Mouse (Mus musculus) cerebellum, adult 8-10 months (tissue): ENCODE measurements around the gene Ssbp3.
A peak's percentile ranks its signal among the peaks of the same experiment; 100 is the strongest.

Experiments used
- DNase-seq: peaks from one replicate; pipeline ENCODE4 v3.0.0; 2022

Gene Ssbp3

DNA sequence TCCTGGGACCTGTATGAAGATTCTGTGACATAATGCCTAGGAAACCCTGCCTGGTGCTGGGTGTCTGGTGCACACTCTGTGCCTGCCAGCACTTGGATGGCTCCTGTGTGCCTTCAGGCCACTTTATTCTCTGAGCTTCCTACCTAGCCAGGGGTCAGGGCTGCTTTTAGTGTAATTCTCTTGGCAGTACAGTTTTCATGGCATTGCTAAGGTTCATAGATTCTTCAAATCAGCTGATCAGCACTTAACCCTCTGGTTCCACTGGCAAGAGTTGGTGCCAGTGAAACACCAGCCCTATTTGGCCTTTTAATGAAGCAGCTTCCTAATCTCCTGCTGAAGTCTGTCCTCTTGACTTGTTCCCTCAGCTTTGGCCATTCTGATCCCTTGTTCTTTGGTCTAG lies 106.8 kb downstream of the Ssbp3 start:
- DNase-seq: no peak

DNA sequence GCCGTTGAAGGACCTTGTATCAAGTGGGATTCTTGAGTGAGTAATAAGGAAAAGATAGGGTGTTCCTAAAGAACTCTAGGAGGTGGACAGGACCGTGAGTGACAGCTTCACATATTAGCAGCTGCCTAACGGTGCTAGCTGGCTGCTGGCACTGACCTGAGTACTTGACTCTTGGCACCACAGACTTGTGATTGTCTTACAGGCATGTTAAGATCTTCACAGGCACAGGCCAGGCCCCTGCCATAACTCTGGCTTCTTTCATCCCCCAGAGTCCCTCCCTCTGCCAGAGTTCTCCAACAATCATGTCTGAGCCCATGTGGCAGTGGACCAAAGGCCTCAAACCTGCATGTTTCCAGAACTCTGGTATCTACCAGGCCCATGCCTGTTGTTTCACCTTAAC lies 108.0 kb downstream of the Ssbp3 start:
- DNase-seq: no peak

DNA sequence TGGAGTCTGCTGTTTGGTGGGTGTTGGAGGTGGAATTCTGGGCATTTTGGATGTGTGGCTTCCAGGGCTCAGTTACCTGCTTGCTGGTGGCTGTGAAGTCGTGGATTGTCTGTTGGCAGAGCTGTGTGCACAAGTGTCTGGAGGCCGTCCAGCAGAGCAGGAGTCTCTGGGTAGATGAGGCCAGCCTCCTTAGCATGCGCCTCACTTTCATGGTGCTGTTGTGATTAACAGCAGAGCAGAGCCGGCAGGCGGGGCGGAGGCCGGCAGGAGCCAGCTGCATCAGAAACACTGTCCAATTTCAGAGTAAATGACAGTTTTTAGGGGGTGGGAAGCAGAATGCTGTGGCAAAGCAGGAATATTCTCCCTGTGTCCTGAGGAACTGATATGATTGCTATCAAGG lies 108.5 kb downstream of the Ssbp3 start:
- DNase-seq: peak; percentile 60

DNA sequence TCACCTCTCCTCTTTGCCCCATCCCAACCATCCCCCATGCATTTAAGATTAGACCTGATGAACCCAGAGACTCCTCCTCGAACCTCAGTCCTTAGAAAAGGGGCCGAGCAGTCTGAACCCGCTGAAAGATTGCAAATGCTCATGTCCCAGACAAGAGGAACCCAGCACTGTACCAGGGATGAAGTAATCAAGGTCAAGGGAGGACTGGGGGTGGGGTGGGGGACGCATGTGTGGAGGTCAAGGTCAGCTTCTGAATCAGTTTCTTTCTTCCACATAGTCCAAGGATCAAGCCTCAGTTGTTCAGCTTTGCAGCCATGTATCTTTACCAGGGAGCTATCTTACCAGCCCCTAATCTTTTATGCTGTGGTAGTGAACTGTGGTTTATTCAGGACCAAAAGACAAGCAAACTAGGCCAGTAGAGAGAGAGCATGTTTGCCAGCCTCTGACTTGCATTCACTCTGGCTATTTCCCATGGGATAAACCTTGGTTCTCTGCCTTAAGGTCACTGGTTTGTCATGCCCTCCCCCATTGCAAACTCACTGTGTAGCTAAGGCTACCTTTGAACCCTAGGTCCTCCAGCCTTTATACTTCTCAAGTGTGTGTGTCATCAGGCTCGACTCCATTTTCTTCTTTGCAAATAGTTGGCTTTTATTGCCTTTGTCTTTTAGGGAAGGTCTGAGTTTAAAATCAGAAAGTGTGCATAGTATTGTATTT lies 109.9 kb downstream of the Ssbp3 start:
- no peak for DNase-seq

DNA sequence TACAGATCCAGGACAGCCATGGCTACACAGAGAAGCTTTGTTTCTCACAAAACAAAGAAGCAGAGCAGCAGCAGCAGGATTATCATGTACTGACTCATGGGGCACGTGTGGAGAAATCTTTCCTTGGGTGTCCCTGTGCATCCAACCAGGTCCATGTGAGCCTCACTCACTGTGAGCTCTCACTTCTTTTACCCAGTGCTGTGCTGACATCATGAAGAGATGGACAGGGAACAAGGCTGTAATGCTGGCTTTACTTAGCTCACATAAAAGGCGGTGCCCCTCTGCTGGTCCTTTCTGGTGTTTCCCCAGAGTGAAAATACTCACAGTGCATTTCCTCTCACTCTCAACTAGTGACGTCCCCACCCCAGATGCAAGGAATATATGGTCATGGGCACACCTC lies 111.0 kb downstream of the Ssbp3 start:
- no peak for DNase-seq

DNA sequence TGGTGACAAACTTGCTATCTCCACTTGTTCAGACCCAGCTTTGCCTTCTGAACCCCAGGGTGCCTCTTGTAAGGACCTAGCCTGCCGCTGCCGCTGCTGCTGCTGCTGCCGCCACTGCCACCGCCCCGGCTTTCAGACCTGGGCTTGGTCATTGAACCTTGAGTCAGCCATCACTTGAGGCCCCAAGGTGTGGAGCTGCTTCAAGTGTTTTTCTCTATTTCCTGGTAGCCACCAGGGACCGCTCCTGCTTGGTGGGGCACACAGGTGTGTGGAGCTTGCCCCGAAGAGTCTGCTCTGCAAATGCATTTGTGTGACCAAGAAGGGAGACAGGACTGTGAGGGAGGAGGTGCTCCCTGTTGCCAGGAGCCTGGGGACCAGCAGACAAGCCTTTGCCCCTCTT lies 114.4 kb downstream of the Ssbp3 start:
- no peak for DNase-seq

DNA sequence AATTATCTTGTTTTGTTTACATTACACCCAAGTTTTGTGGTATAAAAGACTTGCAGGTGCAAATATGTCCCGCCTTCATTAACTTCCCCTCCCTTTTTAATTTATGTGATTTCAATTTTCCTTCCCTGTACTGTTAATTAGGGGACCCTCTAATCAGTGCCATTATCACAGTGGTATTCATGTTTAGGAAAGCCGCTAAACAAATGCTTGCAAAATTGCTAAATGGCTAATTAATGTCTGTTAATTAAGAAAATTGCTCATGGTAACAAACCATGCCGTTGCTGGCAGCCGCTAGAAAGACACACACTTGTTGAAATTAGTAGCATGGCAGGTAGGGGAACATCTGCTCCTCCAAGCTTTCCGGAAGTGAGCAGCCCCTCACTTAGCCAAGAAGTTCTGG lies 114.9 kb downstream of the Ssbp3 start:
- DNase-seq: no peak

DNA sequence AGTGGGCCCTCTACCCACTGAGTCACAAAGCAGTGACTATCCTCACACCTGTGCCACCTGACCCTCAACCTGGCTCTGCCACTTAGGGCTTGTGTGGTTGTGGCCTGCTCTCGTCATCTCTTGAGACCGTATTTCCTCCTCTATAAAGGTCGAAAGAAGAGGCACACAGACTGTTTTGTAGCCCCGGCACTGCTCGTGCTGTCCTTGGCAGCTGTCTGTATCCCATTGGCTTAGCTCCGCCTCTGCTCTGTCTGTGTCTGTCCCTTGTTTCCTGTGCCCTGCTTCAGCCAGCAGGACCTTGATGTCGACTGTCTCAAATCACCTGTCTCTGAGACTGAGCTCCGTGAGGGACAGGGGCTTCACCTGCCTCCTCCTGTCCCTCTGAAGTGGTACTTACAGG lies 116.0 kb downstream of the Ssbp3 start:
- no peak for DNase-seq

DNA sequence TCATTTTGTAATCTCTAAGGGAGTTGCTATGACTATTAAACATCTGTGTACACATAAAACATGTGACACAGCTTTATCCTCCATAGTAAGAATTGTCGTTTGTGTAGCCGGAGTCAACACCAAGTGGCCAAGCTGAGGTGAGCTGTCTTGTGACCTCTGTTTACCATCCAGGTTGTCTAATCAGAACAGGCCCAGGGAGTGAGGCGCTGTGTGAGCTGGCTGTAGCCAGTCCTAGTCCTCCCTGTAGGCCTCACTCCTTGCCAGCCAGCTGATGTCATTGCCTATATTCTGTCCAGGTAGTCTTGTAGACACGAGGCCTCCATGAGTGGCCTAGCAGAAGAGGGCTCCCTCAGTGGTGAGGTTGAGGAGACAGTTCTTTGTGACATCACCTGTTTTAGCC lies 125.2 kb downstream of the Ssbp3 start:
- DNase-seq: no peak

DNA sequence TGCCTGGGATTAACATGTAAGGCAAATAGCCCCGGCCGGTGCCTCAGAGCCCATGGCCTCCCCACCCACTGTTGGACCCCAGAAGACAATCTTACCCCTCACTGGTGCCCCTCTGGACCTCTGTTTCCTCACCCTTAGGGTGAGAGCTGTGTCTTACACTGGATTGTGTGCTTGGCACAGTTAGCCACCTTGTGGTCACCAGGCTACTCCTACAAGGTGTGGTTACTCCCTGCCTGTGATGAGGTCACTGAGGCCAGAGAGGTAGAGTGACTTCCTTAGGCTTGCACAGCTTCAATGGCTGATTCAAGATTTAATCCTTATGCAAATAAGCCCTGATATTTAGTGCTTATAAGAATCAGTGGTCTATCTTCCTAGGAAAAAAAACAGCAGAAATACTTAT lies 126.5 kb downstream of the Ssbp3 start:
- no peak for DNase-seq

DNA sequence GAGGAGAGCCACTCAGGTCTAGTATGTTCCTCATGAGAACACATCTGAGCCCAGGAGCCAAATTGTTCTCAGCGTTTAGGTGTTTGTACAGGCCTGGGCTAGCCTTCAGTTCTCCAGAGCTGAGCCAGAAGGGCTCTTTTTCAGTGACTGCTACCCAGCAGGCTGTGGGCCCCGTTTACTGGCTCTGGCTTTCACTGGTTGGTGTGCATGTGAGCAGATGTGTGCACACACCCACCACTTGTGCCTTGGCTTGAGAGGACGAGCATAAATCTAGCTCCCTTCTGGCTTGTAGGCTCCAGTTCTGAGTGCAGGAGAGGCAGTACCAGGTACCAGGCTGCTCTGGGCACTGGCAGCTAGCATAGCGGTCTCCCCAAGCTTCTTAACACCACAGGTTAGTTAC lies 127.8 kb downstream of the Ssbp3 start:
- no peak for DNase-seq

DNA sequence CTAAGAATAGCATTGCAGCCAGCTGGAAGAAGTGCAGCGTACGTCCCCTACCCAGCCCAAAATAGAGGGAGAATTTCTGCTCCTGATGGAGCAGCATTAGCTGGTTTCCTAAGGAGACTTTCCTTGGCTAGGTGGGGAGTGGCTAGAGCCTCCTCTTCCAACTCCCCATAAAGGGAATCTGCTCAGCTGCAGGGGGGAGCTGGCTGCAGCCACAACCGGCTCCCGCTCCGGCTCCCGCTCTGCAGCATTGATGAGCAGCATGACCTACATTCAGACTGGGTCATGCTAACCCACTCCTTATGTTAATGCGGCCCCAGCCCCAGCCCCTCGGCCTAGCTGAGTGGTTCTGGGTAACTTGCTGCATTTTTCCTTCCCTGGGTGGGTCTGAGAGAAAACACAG lies 128.8 kb downstream of the Ssbp3 start:
- no peak for DNase-seq

DNA sequence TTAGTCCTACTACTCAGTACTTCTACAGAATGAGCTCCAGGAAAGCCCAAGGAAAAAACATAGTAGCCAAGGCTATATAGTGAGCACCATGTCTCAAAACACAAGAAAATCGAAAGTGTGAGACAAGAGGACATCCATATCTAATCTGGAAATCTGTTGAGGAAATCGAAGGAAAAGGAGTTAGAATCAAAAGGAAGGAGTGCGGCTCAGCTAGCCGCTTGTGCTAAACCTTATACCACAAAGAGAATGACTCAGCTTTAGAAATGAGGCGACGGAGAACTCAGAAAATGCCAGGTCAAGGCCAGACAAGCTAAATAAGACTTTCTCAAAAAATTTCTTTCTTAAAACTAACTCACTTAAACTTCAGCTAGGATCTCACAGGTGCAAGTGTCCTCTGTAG lies 131.8 kb downstream of the Ssbp3 start:
- DNase-seq: no peak

DNA sequence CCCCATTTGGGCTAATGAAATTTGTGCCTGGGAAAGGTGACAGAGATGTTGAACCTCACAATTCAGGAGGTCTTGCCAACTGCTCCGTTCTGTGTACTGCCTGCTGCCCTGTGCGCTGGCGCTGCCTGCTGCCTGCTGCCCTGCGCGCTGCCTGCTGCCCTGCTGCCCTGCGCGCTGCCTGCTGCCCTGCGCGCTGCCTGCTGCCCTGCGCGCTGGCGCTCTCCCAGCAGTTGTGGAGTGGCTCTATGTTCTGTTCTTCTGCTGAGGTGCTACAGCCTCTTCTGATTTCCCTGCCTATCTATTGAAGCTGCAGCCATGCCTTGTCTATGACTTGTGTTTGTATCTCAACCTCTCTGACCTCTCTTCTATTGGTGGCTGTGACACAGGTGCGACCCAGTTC lies 134.7 kb downstream of the Ssbp3 start:
- DNase-seq: no peak

DNA sequence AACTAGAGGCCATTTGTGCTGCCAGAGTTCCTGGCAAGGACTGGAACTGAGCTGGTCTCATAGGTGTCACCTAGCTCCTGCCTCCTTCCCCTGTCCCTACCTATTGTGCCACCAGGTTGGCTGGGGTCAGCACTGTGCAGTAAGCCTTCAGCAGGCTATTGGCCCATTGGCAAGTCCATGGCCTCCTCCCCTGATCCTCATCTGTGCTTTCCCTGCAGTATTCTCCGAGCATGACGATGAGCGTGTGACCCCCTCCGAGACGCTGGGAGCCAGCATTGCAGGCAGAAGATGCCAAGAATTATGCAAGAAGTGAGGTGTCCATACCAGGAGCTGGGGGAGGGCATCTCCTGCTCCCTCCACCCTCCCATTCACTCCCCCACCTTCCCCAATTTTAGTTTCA lies 137.3 kb downstream of the Ssbp3 start:
- no peak for DNase-seq

DNA sequence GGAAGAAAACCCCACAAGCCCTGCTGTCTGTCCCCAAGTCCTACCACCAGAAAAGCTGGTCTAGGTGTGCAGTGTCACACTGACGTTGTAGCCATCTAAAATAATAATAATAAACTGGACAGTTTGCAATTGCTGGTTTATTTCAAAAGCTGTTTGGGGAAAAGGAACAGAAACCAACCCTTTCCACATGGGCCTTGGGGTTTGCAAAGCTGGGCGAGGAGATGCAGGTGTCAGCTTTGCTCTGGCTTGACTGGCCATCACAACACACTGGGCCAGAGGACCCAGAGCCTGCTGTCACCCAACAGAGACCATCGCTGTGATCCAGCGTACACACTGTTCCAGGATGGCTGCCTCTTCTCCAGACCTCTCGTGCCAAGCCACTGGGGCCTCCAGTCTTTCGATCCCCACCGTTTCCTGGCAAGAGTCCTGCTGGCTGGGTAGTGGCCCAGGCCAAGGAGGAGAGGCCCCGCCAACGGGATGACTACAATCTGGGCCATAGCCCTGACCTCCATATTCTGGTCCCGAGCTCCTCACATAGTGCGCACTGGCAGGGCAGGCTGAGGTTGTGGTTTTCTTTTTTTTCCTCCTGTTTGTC lies 138.2 kb downstream of the Ssbp3 start:
- peak; percentile 88 for DNase-seq

DNA sequence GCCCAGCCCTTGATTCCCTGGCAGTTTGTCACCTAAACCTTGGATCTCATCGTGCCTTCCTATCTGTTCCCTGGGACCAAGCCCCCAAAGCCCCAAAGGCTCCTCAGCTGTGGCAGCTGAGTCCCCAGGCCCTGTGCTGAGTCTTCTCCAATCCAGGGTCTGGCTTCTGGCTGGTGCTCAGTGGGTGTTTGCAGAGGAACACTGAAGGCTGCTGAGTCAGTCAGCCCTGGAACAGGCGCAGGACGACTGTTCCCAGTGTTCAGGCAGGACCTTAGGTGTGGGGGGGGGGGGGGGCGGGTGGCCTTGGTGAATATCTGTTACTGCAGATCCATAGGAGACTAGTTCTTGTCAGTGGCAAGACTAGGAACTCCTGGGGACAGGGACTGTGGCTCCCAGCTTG lies 141.4 kb downstream of the Ssbp3 start:
- no peak for DNase-seq

DNA sequence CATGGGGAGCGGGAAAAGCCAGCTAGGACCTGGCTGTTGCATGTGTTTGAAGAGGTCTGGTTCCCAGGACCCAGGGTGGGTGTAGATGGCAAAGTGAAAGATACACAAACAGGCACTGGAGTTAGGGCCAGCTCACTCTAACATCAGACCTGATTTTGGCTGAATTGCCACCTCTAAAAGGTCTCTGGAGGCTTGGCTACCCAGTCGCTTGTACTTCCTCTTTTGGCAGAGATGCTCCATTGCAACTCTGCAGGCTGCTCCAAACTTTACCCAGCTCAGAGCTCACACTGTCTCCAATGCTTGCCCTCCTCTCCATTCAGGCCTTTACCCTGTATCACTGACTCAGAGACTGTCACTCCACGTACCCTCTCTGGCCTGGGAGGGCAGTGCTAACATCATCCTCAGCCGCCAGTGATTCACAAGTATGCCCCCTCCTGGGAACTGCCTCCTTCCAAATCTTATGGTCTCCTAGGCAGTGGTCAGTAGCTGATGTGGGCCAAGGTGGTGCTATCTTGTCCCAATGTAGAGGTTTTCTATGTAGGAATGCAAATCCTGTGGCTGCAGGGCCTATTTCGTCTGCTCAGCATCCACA lies 142.6 kb downstream of the Ssbp3 start:
- DNase-seq: no peak

DNA sequence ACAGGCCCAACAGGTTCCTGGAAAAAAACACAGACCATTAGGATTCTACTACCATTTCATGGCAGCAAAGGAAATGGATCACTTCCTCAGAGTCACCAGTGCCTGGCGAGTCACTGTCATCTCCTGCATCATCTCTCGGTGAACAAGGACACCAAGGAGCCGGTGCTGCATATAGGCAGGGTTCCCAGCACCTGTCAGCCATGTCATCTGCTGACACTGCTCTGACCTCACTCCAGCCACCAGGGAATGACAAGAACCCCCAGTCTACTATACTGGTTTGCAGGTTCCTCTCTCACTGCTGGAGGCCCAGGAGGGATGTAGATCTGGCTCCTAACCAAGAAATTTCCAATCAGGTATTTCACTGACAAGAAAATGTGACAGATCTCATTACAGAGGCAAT lies 145.6 kb downstream of the Ssbp3 start:
- no peak for DNase-seq

DNA sequence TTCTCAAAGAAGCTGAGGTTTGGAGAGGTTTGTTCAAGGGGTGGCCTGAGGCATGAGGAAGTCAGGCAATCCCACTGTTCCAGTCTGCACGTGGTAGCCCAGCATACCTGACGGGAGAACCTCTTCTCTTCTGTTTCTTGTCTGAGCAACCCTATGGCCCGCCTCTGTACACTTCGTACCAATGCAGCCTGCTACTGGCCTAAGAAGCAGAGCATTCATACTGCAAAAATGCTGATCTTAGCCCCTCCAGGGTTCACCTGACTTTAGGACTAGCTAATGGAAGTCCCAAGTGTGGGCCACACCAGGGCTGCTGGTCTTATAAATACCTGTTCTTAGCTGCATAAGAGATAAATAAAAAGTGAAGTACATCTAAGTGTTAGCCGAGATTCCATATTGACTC lies 147.8 kb downstream of the Ssbp3 start:
- no peak for DNase-seq

DNA sequence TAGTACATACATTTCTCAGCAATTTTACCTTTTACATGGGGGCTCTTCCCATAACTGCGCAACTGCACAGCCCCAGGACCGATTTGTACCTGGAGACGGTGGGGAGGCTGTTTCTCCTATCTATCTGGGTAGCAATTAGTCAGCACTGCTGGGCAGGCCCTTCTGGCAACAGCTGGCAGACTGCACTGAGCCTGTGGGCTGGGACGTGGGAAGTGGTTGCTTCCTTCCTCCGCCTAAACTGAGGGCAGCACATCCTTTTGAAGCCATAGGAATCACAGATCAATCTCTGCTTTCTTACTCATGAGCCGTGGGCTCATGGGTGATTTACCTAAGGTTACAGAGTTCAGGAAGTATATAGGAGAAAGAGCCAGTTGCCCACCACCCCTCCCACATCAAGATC lies 148.3 kb downstream of the Ssbp3 start:
- DNase-seq: no peak

DNA sequence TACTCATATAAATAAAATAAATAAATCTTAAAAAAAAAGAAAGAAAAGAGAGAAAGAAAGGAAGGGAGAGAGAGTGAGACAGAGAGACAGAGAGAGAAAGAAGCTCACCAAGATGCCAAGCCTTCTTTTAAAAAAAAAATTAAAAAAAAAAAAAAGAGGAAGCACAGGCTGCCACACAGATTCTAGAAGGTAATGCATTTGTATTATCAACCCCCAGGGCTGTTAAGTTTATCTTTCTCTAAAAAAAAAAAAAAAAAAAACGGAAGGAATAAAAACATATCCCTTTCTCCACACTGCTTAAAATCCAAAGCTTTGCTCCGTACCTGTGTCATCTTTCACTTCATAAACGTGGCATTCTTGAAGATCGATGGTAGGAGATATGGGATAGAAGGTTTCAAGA lies 151.1 kb downstream of the Ssbp3 start:
- no peak for DNase-seq

DNA sequence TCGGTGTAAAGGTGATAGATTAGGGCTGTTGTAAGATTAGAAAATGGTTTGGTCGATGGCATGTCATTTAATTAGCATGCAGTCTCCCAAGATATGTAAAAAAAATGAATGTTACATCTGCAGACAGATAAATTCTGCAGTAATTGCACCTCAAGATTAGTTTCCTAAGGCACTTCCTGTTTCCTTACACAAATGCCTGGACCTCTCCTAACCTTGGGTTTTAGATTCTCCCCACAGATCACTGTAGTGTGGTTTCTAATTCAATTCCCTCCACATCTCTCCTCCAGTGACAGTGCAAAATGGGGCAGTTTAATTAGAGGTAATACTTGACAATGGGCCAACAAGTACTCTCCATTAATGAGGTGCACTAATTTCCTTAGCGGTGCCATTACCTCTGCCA lies 152.7 kb downstream of the Ssbp3 start:
- DNase-seq: no peak

DNA sequence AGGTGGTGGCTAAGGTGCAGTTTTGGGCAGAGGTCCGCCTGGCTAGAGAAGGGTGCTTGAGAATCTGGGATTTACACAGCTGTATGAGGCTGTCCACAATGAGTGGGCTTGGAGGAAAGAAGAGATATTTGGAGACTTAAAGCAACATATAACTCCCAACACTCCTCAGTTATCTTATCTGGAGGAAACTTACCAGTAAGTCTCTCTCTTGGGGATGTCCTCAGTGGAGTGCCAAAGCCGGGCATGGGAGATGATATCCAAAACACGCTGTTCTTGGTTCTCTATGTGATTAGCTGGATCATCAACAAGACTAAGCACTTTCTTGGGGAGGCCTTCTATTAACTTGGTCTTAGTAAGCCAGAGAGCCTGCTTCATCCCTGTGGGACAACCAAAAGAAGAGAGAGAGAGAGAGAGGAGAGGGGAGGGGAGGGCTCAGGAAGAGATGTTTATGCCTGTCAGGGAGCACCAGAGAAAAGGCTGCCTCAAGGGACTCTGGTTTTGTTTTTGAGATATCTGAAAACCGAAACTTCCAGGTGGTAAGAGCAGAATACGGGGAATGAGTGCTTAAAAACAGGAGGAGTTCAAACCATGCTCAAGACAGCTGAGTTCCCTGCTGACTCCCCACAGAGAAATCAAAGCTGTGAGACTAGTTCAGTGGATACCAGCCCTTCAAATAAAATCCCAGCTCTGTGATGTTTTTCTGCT lies 154.0 kb downstream of the Ssbp3 start:
- DNase-seq: no peak
